Mouse (Mus musculus) cerebellum, adult 2 months (tissue): ENCODE results near the gene Hfe2. TPM values are rescaled to one million over a fixed set of nuclear protein-coding genes. Genes with fewer than 3 reads are reported as not detected.

Experiments used
- DNase-seq, 2 experiments: peaks; one replicate each; pipeline ENCODE4 v3.0.0; 2021
- H3K27ac ChIP-seq: fragments of 200-500 bp; 2 replicates; pipeline ENCODE4 v1.5.1; 2012; ENCODE audit warnings: low read length, control low read depth, inconsistent platforms; ENCODE audit not compliant: insufficient read depth
- H3K27me3 ChIP-seq: fragments of 200-500 bp; 2 replicates; pipeline ENCODE4 v1.6.1; 2012; ENCODE audit warnings: inconsistent platforms, mild to moderate bottlenecking, low read length, moderate library complexity; ENCODE audit not compliant: control insufficient read depth, insufficient read depth
- H3K4me1 ChIP-seq: fragments of 200-500 bp; 2 replicates; pipeline ENCODE4 v1.6.1; 2011; ENCODE audit warnings: low read length; ENCODE audit not compliant: control insufficient read depth, insufficient read depth
- H3K4me3 ChIP-seq: fragments of 200-500 bp; replicated peaks from 2 replicates; pipeline ENCODE3; 2011; ENCODE audit warnings: mild to moderate bottlenecking, low read depth, low read length, control low read depth; ENCODE audit not compliant: insufficient read depth
- CTCF ChIP-seq: fragments of 200-500 bp; IDR thresholded peaks from 2 replicates; pipeline ENCODE4 v1.5.1; 2011; ENCODE audit warnings: low read depth, mild to moderate bottlenecking, control low read depth, low read length, moderate library complexity, borderline replicate concordance; ENCODE audit not compliant: insufficient read depth
- POLR2A ChIP-seq: fragments of 200-500 bp; IDR thresholded peaks from 2 replicates; pipeline ENCODE4 v1.6.1; 2011; ENCODE audit warnings: low read length, control low read depth, borderline replicate concordance; ENCODE audit not compliant: insufficient read depth
- WGBS: fragments of 180-500 bp; shearing (Covaris S2); methylation state at CpG from one replicate; pipeline ENCODE4 v1.1.7; 2018; 5-methylcytosine and 5-hydroxymethylcytosine counted together
- polyA plus RNA-seq: library from polyadenylated mRNA; depleted of rRNA; stranded (reverse); fragments of >200 nt; gene quantifications from 2 replicates; pipeline ENCODE4 v1.2.3, GENCODE M21; 2012

The Hfe2 gene
- polyA plus RNA-seq, 1 experiment, result 0.41 TPM

DNA sequence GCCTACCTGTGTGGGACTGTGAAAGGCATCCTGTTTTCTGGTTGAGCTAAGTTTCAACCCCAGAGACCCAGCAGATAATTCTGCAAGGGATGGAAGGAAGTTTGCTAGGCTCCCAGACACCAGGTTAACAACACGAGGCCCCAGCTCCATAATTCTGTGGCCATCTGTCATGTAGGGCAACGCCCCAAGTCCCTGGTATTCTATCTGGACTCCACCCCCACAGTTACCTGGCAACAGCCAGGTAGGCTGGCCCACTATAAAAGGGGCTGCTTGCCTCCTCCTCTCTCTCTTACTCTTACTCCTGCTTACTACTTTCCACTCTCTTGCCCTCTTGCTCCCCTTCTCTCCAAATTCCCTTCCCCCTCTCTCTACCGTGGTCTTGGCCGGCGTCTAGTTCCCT lies 4.8 kb upstream of the Hfe2 start:
- WGBS, result 46% methylated on average over 5 of the region's 5 CpGs
- no peak overlapping the region for H3K4me3 ChIP-seq
- H3K4me1 ChIP-seq, result no peaks in the 10 kb centered on the region
- DNase-seq, result no peak
- TF ChIP-seq POLR2A (no peak), CTCF (no peak)
- no peaks in the 10 kb centered on the region for H3K27me3 ChIP-seq
- H3K27ac ChIP-seq, result no peak overlapping the region

DNA sequence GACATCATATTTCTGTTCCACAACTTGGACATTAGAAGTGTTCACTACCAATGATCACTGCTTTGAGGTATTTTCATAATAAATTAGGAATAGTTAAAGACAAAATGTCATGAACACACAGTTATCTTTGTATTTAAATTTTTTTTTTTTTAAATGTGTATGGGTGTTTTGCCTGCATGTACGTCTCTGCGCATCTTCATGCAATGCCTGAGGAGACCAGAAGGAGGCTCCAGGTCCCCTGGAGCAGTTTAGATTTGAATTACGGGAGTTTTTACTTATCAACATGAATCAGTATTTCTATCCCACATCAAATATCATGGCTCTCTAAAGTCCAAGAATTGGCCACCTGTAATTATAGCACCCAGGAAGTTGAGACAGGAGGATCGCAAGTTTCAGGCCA lies 2.8 kb upstream of the Hfe2 start:
- no peaks in the 10 kb centered on the region; the same call in 1 of the 2 replicates for H3K27me3 ChIP-seq
- H3K27ac ChIP-seq, result no peak overlapping the region
- 0 out of 2 replicates have a peak, but pooled peaks cover 2% of the 10 kb centered on the region for H3K4me1 ChIP-seq
- no peak for TF ChIP-seq POLR2A
- 0 out of 2 replicates have a peak, but pooled peaks have one; percentile 4 for TF ChIP-seq CTCF
- H3K4me3 ChIP-seq, result no peak overlapping the region
- 55% methylated on average over 4 of the region's 4 CpGs for WGBS
- no peak for DNase-seq

DNA sequence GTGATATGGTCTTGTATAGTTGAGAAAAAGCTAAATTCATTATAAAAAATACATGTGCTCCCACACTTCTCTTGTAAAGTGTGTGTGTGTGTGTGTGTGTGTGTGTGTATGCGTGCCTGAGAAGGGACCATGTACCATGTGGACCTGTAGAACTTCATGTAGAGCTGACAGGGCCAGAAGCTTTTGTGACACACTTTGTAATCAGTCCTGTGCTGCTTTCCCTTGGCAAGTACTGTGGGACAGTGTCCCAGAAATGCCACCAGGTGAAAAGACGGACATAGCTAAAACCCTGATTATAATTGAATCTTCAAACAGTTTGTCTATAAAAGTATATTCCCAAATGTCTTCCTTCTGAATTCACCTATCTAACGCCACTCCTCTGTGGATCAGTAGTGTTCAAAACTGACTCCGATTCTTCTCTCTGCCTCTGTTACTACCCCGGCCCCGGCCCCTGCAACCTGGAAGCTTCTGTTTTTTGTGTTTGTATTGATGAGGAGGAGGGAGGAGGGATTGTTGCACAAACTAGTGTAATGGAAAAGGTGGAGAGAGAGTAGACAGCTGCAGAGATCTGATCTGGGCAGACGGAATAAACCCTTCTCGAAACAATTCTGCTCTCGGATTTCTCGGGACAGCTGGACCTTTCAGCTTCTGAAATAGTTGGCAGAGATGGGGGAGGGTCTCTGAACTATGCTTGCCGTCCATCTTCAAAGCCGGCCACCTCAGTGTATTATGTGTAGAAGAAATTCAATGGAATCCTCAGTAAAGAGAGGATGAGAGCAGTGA lies 753 bp upstream of the Hfe2 start:
- 64% methylated on average over 12 of the region's 12 CpGs for WGBS
- Histone ChIP-seq H3K4me3 (no peak overlapping the region), H3K4me1 (0 out of 2 replicates have a peak, but pooled peaks cover 2% of the 10 kb centered on the region), H3K27me3 (no peaks in the 10 kb centered on the region; the same call in 1 of the 2 replicates), H3K27ac (no peak overlapping the region)
- no peak for DNase-seq
- TF ChIP-seq CTCF, result no peak
- TF ChIP-seq POLR2A, result no peak

DNA sequence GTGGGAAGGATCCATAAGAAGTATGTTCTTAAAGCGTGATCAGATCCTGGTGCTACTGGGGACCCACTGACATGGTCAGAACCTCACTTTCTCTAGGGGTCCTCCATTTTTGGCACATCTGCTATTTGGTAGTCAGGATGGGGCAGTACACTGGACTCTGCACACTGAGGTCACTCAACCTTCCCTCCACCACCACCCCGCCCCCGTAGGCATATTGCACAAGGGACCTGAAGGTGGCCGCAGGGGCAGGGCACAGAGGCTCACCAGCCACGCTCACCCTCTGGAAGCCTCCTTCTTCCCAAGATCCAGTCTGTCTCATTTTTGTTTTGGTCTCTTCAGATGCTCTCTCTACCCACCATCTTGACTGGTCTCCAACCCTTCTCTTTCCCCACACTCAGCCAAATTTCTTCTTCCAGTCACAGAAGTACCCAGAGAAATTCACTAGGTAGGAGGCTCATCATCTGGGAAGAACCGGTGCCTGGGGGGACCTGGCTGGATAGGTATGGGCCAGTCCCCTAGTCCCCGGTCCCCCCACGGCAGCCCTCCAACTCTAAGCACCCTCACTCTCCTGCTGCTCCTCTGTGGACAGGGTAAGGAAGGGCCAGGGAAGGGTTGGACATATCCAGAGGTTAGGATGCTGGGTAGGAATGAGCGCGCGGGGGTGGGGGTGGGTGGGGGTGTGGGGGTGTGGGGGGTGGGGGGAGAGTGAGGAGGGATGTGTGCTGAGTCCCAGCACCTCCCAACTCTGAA lies 1.2 kb downstream of the Hfe2 start:
- TF ChIP-seq CTCF, result no peak
- no peak for TF ChIP-seq POLR2A
- WGBS, result 74% methylated on average over 11 of the region's 11 CpGs
- Histone ChIP-seq H3K27me3 (no peaks in the 10 kb centered on the region; the same call in 1 of the 2 replicates), H3K4me3 (no peak overlapping the region), H3K27ac (no peak overlapping the region), H3K4me1 (0 out of 2 replicates have a peak, but pooled peaks cover 2% of the 10 kb centered on the region)
- no peak for DNase-seq

DNA sequence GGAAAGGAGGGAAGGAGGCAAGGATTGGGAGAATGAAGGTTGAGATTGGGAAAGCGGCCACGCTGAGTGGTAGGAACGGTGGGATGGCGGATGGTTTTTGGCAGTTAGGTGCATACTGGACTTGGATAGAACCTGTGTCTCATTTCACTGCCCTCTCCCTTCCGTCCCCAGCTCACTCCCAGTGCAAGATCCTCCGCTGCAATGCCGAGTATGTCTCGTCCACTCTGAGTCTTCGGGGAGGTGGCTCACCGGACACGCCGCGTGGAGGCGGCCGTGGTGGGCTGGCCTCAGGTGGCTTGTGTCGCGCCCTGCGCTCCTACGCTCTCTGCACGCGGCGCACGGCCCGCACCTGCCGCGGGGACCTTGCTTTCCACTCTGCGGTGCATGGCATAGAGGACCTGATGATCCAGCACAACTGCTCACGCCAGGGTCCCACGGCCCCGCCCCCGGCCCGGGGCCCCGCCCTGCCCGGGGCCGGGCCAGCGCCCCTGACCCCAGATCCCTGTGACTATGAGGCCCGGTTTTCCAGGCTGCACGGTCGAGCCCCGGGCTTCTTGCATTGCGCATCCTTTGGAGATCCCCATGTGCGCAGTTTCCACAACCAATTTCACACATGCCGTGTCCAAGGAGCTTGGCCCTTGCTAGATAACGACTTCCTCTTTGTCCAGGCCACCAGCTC lies 2.0 kb downstream of the Hfe2 start:
- TF ChIP-seq POLR2A, result no peak
- no peak for TF ChIP-seq CTCF
- Histone ChIP-seq H3K27me3 (no peaks in the 10 kb centered on the region; the same call in 1 of the 2 replicates), H3K4me3 (peak overlapping the region; percentile 34), H3K4me1 (0 out of 2 replicates have a peak, but pooled peaks cover 2% of the 10 kb centered on the region), H3K27ac (no peak overlapping the region)
- 4% methylated on average over 44 of the region's 44 CpGs for WGBS
- no peak for DNase-seq

DNA sequence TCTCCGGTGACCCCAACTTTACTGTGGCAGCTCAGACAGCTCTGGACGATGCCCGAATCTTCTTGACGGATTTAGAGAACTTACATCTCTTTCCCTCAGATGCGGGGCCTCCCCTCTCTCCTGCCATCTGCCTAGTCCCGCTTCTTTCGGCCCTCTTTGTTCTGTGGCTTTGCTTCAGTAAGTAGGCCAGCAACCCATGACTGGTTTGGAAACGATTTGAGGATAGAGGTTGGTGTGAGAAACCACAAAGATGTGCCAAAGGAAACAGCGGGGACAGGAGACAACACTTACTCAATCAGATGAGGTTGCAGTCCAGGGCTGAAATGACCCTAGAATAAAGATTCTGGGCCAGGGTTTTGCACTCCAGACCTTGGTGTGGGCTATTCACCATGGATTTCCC lies 3.5 kb downstream of the Hfe2 start:
- no peak for TF ChIP-seq CTCF
- TF ChIP-seq POLR2A, result no peak
- no peak for DNase-seq
- WGBS, result 49% methylated on average over 9 of the region's 9 CpGs
- H3K27me3 ChIP-seq, result no peaks in the 10 kb centered on the region; the same call in 1 of the 2 replicates
- no peak overlapping the region for H3K4me3 ChIP-seq
- H3K27ac ChIP-seq, result no peak overlapping the region
- 0 out of 2 replicates have a peak, but pooled peaks cover 2% of the 10 kb centered on the region for H3K4me1 ChIP-seq

DNA sequence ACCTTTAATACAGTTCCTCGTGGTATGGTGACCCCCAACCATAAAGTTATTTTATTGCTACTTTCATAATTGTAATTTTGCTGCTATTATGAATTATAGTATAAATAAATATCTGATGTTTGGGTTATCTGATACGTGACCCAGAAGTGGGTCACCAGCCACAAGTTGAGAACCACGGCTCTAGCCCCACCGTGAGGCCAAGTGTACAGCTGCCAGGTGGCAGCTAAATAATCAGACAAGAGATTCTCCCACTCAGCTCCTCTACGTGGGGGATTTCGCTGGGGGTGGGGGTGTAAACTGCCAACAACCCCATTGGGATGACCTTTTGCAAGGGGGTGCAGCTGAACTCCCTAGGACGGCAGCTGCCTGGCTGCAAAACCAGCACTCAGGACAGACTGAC lies 7.1 kb downstream of the Hfe2 start:
- TF ChIP-seq CTCF, result no peak
- TF ChIP-seq POLR2A, result no peak
- H3K4me1 ChIP-seq, result no peaks in the 10 kb centered on the region
- 60% methylated on average over 7 of the region's 7 CpGs for WGBS
- no peaks in the 10 kb centered on the region; the same call in 1 of the 2 replicates for H3K27me3 ChIP-seq
- no peak overlapping the region for H3K27ac ChIP-seq
- no peak overlapping the region for H3K4me3 ChIP-seq
- DNase-seq, result no peak

DNA sequence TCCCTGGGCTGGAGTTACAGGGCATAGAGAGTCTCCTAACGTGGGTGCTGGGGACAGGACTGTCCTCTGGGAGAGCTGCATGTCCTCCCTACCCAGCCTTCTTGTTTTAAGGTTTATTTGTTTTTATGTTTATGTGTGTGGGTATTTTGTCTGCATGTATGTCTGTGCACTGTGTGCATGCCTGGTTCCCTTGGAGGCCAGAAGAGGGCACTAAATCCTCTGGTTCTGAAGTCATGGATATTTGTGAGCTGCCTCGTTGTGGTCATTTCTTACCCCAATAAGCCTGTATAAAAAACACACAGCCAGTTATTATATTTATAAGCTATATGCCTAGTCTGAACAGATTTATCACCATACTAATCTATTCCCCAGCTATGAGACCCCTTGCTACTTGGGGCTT lies 9.3 kb downstream of the Hfe2 start:
- H3K4me3 ChIP-seq, result no peak overlapping the region
- no peaks in the 10 kb centered on the region; the same call in 1 of the 2 replicates for H3K27me3 ChIP-seq
- 46% methylated on average over 2 of the region's 2 CpGs for WGBS
- TF ChIP-seq CTCF, result no peak
- TF ChIP-seq POLR2A, result no peak
- no peaks in the 10 kb centered on the region for H3K4me1 ChIP-seq
- H3K27ac ChIP-seq, result no peak overlapping the region
- no peak for DNase-seq
